Mouse (Mus musculus): ENCODE data around the gene Arhgap9. TPM values are rescaled to one million over a fixed set of nuclear protein-coding genes. Genes with fewer than 3 reads are reported as not detected.
A peak's percentile ranks its signal among the peaks of the same experiment; 100 is the strongest.

Gene Arhgap9
- total RNA-seq (2021) = 1 to 10 TPM in 1 of 2 experiments, under 1 TPM in 1; 0.94 to 1.1 TPM

DNA sequence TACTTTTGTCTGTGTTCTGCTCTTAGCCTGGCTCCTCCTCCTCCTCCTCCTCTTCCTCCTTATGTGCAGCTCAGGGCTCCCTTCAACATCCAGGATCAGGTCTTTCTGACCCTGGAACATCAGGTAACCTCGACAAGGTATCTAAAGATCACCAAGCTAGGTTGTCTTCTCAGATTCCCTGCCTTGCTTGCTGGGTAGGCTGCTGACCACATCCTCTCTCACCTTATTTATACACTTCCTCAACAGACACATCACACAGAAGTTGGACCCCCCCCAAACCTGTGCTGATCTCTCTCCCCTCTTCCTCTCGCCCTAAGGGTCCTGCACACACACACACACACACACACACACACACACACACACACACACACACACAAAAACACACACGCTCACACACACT is at the start of gene Arhgap9:
Gene Arhgap9, plus strand, starts transcription at position 344 of the 400 bp plus-strand sequence.
- no peak for DNase-seq (ENCODE audit: low spot score in 2 of 2)
- intact Hi-C loops (cut with DNase I) = no loop called here

DNA sequence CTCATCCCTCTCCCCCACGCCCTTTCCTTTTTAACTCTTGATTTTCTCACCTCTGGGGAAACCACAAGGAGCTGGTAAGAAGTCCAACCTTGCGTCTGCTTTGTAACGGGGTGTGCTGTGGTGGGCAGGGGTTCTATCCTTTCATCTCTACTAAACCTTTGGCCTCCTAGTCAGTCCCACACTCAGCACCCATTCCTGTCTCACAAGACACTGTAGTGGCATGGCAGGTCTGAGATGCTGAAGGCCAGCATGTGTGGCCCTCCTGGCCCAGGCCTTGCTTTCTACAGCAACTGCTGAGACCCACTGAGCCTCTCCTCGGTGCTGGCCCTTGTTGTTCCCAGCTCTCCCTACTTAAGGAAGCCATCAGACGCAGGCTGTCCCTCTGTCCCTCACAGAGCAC is 49.4 kb upstream of the Arhgap9 start:
- intact Hi-C loops (cut with DNase I) = no loop called here
- DNase-seq (ENCODE audit: low spot score in 2 of 2) = no peak

DNA sequence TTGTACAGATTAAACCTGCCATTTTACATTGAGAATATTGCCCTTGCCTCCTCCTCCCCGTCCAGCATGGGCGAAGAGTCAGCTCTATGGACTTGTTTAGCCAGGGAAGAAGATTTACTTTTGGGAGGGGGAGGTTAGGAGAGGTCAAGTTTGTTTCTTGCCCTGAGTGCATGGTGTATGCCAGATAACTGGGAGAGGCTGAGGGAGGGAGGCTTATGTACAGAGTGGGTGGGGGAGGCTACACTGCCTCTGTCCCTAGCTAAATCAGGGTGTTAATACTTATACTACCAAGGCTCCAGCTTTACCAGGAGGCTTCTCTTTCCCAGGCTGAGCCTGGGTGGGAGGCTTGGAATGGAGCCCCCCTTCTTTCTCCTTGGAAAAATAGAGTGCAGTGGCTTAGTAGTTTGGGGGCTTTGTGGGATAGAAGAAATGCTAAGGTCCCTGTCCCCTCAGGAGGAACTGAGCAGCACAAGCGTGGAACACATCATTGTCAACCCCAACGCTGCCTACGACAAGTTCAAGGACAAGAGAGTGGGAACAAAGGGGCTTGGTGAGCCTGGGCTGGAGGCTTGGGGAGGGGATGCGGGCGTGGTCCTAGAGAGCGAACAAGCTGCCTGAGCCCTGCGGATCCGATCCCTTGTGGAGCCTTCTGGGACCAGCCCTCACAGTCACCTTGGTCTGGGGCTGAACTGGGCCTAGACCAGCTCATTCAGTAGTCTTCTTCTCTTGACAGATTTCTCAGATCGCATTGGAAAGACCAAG is 47.3 kb upstream of the Arhgap9 start:
- no peak for DNase-seq (ENCODE audit: low spot score in 2 of 2)
- intact Hi-C loops (cut with DNase I) = no loop called here

DNA sequence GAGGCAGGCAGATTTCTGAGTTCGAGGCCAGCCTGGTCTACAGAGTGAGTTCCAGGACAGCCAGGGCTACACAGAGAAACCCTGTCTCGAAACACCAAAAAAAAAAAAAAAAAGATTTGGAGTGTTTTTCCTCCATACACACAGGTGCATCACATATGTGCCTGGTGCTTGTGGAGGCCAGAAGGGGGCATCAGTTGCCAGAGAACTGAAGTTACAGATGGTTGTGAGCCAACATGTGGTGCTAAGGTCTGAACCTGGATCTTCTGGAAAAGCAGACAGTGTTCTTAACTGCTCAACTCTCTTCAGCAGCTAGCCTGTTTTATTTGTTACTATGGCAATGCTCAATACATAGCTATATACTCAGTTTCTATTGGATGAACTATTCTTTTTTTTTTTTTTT is 42.0 kb upstream of the Arhgap9 start:
- DNase-seq (ENCODE audit: low spot score in 2 of 2) = no peak
- intact Hi-C loops (cut with DNase I) = no loop called here

DNA sequence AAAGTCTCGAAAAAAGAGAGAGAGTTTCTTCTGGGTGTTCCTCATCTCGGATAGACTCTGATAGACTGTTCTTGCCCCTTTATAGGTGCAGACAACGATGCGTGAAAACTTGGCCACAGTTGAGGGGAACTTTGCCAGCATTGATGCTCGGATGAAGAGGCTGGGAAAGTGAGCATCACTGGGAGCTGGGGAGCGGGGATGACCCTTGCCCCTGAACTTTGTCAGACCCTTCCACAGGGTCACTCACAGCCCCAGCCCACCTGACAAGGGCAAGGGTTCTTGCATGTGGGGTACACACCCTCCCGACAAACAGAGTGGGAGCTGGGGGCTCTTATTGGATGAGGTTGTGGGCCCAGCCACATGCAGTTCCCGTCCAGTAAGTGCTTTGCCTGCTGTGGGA is 40.4 kb upstream of the Arhgap9 start:
- intact Hi-C loops (cut with DNase I) = no loop called here
- DNase-seq (ENCODE audit: low spot score in 2 of 2) = no peak

DNA sequence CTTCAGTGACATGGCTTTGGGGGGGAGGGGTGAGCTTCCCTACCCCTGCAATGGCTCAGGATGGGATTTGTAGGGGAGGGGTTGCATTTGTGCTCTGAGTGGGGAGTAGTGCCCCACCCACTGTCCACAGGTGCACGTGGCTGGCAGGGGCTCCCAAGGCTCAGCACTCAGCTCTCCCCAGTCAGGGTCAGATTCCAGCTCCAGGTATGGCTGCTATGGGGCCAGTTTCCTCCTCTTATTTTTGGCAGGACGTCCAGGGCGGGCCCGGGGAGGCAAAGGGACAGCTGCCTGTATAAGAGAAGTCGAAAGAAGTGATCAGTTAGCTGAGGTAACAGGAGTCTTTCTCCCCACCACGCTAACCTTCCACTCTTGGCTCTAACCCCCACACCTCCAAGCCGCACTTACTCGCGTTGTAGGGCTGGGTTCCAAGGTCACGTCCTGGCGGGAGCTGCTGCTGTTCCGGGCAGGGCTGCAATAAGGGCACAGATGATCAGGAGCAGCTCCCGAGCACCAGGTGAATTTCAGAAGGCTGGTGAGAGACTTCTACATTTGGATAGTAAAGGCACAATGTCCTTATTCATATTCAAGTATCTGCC is 39.0 kb upstream of the Arhgap9 start:
- no peak for DNase-seq (ENCODE audit: low spot score in 2 of 2)
- intact Hi-C loops (cut with DNase I) = no loop called here

DNA sequence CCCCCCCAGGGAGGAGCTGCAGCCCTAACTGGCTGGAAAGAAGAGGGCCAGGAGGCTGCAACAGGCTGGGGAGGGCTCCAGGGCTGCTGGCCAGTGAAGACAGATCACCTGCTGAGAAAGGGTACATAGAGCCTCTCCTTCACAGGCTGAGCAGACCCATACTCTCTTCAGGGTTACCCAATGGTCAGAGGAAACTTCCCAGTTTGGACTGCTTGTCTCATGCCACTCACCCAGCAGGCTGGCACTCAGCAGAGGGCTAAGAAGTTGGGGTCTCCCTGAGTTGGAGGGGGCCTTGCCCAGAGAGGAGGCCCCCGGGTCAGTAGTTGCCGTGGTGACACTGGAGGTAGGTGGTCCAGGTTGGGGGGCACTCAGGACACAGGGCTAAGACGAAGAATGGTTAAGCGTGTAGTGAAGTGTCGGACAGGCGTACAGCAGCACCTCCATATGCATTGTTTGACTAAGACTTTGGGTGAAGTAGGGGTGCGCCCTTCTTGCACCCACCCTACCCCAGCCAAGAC is 37.6 kb upstream of the Arhgap9 start:
- intact Hi-C loops (cut with DNase I) = no loop called here
- no peak for DNase-seq (ENCODE audit: low spot score in 2 of 2)

DNA sequence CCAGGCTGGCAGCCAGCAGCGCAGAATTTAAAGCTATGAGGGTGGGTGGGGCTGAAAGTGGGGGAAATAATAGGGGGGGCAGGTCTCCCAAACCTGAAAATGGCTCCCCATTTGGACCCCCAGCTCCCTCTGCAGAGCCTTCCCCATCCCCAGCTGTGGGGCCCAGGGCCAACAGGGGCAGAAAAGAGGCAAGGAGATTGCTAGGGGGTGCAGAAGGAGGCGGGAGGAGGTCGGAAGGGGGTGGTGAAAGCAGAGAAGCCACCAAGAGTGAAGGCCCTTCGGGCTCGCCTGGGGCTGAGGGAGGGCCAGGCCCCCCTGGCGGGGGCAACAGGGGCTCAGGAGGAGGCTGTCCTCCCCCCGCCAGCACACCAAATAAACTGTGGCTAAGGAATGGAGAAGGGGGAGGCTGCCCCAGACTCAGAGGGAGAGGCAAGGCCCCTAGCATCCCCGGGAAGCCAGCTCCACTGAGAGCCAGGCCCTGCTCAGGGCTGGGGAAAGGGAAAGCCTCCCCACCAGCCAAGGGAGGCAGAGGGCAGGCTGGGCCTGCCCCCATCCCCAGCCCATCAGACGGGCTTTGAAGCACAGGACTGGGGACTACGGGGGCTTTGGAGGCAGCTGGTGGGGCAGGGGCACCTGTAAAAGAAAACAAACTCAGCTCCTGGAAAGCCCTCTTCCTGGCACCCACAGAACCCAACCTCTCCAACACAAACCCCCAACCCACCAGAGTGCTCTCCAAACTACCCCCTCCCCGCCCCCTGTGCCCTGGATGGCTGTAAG is 36.9 kb upstream of the Arhgap9 start:
- no peak for DNase-seq (ENCODE audit: low spot score in 2 of 2)
- intact Hi-C loops (cut with DNase I) = no loop called here

DNA sequence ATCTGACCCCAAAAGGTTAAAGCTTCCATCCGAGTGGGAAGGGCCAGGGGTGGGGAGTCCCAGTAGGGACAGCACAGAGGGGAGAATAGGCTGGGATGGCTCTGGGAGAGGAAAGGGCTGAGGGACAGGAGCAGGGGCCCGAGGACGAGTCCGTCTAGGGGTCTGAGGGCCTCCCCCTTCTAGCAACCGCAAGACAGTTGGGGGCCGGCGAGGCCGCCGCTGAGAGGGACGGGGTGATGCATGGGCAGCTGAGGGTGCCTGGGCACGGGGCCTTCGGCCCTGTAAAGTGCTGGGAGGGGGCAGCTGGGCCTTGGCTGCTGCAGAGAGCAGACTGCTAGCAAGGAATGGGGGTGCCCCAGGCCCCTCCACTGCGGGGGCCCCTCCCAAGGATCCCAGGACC is 36.1 kb upstream of the Arhgap9 start:
- intact Hi-C loops (cut with DNase I) = no loop called here
- DNase-seq (ENCODE audit: low spot score in 2 of 2) = no peak

DNA sequence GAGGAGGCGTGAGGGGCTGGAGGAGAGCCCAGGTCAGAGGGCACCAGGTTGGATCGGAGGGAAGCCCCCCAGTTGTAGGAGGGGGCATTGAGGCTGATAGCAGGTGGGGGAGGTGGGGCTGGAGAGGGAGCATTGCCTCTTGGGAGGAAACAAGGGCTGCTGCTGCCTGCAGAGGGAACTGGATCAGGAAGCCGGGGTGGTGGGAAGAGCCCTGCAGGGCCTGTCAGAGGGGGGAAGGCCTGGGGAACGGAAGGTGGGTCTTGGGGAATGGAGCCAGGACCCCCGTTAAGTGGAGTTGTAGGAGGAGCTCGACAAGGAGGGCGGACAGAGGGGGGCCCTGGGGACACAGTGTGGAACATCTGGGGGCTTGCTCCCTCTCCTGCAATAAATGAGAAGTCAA is 35.6 kb upstream of the Arhgap9 start:
- no peak for DNase-seq (ENCODE audit: low spot score in 2 of 2)
- intact Hi-C loops (cut with DNase I) = no loop called here

DNA sequence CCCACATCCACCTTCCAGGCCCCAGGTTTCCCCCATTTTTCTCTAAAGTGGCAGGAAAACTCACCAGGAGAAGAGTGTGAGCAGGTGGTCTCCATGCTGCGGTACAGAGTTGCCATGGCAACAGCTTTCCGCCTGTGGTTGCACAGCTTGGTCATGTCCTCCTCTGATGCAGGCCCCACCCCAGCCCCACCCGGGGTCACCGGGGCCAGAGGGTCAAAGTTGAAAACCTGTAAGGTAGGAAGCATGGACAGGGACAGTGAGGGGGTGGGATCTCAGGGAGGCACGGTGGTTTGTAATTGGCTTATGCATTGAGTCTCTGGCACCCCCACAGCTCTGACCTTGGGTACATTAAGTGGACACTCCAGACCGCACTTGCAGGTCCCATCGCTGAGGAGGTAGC is 35.0 kb upstream of the Arhgap9 start:
- DNase-seq (ENCODE audit: low spot score in 2 of 2) = no peak
- intact Hi-C loops (cut with DNase I) = no loop called here

DNA sequence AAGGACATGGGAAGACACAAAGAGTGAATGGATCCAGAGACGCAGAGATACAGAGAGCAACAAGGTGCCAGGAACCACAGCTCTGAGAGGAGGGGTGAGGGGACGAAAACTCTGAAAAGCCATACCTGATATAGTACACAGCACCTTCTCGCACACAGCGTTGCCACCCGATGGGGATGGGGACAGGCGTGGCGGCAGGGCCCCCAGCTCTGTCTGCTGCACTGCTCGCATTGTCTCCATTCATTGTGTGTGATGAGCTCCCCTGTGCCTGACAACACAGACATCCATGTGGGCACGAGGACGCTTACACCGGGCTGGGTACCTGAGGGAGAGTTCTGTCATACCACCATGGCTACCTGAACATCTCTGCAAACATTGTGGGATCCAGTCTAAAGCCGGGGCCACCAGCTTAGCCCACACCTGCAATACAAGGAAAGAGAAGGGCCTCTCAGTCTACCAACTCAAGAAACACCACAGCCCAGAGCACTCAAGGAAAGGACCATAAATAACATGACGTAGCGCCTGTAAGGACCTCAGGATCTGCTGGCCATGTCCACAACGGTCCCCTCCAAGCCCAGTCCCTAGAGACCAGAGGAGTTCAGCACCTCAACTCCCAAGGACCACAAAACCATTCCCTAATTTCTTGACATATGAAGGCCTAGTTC is 34.4 kb upstream of the Arhgap9 start:
- intact Hi-C loops (cut with DNase I) = no loop called here

DNA sequence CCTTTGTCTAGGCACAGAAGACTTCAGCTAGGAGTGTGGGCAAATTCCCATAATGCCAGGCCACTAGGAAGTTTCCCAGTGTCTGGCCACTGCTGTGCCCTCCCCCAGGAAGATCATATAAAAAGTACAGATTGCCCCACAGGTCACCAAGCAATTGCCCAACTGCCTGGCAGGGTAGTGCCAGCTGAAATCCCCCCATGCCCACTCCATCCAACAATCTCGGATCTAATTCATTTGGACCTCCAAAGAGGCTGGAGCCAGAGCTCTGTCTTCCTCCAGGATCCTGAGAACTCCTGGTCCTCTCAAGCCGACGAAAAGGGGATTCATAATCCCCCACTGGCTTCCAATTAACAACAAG is 33.8 kb upstream of the Arhgap9 start:
- intact Hi-C loops (cut with DNase I) = loop anchor here (2.0 kb wide), 1 partner anchor 21 kb away; the partner anchor contains the start of gene Dctn2
- no peak for DNase-seq (ENCODE audit: low spot score in 2 of 2)

More for the DNA sequence above, 34.4 kb upstream of the Arhgap9 start:
- DNase-seq (ENCODE audit: low spot score in 2 of 2) = no peak

DNA sequence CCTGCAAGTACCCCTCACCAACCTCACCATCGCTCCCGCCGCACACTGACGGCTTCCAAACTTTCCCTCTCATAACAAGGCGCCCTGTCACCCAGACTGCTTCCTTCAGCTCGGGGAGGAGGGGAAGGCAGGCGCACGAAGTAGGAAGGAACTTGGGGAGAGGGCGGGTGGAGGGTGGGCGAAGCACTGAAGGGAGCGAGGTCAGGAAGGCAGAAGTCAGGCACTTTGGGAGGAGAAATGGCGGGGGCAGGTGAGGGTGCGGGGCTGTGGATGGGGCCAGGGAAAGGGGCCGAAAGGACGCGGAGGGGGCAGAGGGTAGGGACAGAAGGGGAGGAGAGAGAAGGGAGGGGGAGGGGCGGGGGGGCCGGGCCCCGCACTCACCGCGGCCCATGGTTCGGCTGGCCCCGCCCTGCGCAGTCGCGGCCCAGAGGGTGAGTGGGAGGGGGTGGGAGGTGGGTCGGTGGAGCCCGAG is 33.4 kb upstream of the Arhgap9 start:
- intact Hi-C loops (cut with DNase I) = loop anchor here (2.0 kb wide), 1 partner anchor 22 kb away; the partner anchor contains the start of gene Dctn2
- no peak for DNase-seq (ENCODE audit: low spot score in 2 of 2)

DNA sequence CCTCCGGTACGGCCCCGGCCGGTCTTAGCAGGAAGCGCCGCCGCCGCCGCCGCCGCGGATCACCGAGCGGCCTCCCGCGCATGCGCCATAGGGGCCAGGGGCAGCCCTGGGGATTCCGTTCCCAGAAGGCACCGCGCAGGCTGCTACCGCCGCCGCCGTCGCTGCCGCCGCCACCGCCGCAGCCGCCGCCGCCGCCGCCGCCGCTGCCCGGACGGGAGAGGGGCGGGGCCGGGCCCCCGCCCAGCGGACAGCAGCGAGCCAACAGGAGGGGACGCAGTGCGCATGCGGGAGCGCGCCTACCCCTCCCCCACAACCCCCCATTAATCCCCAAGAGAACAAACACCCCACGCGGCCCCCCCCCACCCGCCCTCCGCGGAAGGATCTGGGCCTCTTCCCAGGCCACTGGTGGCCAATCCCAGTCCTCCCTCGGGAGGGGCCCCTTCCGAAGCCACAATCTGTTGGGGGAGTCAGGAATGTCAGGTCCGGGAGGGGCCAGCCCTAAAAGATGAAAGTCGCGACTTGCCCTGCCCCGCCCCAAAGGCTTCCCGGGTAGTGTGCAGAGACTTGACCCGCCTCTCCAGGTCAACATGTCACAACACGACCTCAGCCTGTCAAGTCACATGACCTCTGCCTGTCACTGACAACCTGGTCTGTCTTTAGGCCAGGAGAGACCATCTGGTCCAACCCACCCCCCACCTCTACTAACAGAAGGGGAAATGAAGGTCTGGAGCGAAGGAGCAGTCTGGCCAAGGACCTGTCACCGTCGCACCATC is 32.8 kb upstream of the Arhgap9 start, which contains the start of gene Mbd6:
Gene Mbd6, minus strand, starts transcription at position 219 of the 773 bp plus-strand sequence.
- peak; percentile 88 to 90 for DNase-seq (ENCODE audit: low spot score in 2 of 2)
- intact Hi-C loops (cut with DNase I) = loop anchor here (2.0 kb wide), 1 partner anchor 22 kb away; the partner anchor contains the start of gene Dctn2

DNA sequence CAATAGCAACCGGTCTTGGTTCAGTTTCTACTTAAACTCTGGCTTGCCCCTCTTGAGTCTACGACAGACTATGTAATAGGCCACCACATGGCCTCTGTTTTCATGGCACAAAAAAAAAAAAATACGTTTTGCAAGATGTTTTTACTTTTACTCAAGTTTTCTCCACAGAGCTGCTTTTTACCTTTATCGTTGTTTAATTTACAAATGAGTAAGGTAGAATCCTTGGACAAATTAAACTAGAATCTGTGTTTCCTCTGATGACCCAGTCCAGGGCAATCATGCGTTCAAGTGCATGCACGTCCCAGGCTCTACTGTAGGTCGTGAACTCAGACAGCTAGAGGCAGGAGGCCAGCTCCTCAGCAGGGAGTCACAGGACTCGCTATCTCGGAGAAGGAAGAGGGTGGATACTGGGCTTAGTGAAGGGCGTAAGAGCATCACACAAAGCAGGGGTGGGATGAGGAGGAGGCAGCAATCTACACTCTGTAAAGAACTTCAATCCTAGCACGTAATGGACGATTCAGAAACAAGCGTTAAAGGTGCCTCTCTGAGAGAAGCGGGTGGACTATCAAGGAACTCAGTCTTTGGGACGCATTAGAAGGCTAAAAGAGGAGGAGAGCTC is 32.1 kb upstream of the Arhgap9 start:
- peak; percentile 48 to 49 for DNase-seq (ENCODE audit: low spot score in 2 of 2)
- intact Hi-C loops (cut with DNase I) = loop anchor here (1.0 to 2.0 kb wide), 2 partner anchors 22 to 23 kb away; partner anchors contain the start of genes Dctn2 and Mars

DNA sequence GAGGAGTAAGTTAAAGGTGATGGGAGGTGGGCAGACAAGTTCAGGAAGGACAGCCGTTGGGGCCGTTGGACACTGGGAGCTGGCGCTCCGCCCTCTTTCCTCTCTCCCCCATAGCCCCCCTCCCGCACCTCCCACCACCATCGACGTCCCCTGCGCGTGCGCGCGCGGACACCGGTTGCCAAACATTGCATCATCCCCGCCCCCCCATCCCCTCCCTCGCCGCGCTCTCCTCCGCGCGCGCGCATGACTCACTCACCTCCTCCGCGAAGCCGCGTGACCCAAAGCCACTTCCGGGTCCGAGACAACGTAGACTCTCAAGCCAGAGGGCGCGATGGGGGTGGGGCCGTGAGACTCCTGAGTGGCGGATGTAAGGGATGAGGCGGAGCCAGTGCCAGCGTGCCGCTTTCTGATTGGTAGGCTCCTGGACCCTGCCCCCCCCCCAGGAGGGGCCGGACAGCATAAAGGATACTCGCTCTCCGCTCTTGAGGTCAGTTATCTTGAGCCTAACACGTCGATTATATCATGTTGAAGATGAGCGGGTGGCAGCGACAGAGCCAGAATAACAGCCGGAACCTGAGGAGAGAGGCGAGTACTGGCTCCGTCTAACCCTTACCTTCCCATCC is 31.3 kb upstream of the Arhgap9 start:
- peak; percentile 99 for DNase-seq (ENCODE audit: low spot score in 2 of 2)

More for the DNA sequence above, 31.3 kb upstream of the Arhgap9 start:
- intact Hi-C loops (cut with DNase I) = loop anchor here (1.0 kb wide), 1 partner anchor 21 kb away; the partner anchor contains the start of gene Mars

Measured in left cerebral cortex, postnatal 36 days (tissue).